Mouse (Mus musculus): ENCODE results near the gene Cryl1.

The Cryl1 gene

DNA sequence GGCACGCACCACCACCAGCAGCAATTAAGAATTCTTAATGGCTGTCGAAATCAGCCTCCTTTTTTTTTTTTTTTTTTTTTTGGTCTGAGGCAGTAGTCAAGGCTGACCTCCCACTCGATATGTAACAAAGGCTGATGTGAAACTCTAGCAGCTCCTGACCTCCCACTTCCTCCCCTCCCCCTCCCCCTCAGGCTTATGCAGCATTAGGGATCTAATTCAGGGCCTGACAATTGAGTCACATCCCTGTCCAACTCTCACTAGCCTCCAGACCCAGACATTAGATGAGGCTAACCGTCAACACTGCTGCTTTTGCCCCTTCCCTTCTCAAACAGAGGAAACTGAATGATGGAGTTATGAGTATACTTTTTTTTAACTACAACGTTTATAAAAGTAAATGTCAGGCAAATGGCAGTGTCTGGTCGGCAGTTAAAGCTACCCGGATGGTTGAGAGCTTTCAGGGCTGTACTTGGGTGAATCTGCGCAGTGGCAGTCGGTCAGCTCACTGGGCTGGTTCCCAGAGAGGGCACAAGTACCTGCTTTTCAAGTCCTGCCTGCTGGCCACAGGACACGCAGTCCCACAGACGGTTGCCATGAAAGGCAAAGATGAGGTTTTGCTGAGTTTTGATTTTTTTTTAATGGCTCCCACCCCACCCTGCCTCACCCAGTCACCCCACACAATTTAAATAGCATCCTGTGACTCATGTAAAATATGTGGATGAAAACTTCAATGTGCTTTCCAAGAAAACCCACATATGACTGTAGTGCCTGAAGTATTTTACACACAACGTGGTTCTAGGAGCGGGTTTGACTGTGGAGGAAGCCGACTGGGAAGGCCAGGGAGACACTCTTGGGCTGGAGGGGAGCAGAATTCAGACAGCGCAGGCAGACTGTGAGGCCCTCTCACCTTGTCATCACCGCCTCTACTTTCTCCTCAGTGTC is 81.4 kb downstream of the Cryl1 start:
- DNase-seq: no peak

DNA sequence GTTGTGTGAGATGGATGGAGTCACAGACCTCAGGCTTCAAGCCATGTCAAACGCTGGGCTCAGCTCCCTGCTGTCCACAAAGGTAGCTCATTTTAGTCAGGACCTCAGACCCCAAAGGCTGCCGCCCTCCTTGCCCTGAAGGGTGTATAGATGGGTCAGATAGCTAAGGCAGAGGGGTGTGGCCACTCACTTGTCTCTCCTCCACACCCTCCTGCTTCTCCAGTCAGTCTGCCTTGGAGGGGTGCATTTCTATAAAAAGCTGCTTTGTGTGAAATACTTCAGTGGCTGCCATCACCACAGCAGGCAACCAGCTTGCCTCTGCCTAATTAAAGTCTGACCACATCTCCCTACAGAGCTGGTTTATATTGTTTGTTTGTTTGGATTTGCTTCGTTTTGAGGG is 82.4 kb downstream of the Cryl1 start:
- DNase-seq: peak; percentile 12 to 34

DNA sequence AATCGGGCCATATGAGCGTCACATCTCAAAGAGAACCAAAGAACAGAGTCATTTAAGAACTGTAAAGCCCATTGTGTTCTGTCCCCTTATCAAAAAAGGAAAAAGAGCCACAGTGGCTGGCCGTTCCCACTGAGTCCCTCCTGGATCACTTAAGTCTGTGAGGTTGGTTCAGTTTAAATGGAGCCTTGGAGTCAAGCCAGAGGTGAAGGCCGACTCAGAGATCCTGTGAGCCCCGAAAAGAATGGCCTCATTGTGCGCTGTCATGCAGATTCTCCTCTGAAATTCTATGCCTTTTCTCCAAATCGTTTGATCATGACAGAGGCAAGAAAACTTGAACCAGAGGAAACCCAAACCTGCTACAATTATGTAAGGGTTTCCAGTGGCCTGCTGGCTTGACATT is 82.8 kb downstream of the Cryl1 start:
- no peak for DNase-seq

DNA sequence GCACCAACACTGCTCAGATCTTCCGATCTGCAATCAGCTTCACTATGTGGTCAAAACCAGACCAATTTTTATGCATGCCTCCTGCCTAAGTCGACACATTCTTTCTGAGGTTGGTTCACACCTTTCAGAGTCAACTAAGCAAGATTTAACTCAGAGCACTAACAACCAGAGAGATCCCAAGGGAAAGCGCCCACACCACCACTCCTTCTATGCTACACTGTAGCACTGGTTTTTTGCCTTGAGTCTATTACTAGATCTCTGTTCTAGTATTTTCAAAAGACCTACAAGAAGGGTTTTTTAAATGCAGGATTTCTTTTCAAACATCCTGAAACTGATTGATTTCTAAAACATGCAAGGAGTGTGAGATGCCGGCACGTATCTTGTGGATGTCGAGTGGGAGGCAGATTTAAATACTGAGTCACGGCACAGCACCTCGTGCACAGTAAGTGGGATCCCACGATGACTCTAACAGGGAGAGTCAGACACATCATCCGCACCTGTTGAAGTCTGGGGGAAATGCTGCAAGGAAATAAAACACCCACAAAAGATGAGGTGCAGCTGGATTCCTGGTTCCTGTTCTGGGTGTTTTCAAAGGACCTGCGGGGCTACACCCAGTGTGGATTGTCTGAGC is 96.6 kb downstream of the Cryl1 start:
- no peak for DNase-seq

DNA sequence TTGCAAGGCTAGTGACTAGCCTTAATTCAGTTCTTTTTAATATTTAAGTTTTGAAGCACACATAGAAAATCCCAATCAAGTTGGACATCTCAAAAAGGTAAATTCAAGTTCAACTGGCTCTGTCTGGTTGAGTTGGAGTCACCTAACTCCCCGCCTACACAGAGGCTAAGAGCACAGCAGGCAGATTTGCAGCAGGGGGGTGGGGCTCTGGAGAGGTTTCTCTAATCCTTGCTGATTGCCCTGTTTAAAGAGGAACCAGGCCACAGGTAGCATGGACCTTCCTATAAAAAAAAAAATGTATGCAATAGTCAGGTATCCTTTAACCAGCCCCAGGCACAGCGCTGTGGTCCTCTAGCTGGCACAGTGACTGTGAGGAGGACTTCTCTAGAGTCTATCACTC is 97.8 kb downstream of the Cryl1 start:
- no peak for DNase-seq

DNA sequence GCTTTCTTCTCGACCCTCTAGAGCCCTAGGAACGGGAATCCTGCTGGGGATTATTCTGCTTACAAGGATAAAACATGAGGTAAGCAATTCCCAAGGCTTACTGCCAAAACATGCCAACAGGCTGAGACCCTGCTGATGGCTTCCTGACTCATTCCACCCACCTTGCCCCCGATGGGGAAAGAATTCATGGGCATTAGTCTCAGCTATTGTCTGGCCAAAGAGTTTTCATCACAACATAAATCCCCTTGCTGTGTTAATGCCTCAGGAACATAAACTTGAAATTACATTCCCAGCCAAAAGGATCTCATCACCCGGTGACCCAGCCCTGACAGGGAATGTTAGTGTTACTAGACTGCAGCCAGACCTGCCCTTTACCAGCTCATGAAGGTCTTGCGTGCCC is 100.7 kb downstream of the Cryl1 start:
- no peak for DNase-seq

DNA sequence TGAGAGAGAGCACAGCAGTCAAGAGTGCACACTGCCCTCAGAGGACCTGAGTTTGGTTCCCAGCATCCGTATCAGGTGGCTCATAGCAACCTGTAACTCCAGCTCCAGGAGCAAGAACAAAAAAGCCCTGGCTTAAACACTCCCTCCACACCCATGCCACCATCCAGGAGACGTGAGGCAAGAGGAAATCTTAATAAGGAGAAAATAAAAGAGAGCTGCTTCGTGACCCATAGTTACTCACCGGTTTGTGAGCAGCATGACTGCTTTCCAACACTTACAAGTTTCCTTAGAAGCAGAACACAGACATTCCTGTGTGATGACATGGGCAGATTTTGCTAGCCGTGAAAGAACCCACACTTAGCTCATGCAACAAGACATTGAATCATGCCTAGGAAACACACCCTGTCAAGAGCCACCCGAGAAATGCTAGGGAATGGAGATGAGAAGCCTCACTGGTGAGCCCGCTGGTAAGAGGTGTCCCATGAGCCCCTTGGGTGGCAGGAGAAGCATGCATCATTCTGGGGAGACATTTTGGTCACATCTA is 106.9 kb downstream of the Cryl1 start:
- DNase-seq: no peak

DNA sequence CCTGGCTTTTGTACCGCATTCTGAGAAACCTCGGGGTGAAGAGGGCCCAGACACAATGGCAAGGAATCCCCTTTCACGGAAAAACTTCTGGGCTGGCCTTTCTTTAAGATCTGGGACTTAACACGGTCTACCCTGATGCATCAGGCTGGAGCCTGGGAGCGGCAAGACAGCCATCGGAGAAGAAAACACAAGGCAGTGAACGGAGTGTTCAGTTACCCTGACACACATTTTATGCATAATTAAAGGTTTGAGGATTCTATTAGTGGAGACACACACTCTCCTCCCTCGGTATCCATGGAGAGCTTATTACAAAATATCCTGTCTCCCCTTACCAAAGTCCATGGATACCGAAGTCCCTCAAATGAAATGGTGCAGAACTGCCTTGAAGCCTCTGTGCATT is 109.2 kb downstream of the Cryl1 start:
- DNase-seq: no peak

DNA sequence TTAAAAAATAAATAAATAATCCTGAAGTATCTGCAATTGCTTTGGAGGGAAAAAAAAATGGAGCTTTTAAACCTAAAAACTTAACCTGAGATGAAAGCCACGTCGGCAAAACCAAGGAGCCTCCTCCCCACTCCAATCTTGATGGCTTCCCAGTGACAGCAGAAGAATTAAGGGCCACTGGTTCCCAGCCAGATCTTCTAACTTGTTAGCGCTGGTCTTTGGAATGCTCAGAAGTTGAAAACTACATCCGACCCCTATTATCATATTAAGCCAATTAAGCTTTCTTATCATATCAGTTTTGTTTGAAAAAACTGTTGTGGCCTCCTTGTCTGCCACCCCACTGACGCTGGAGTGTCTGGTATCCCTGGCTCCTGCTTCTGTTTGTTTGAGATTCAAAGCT is 114.5 kb downstream of the Cryl1 start:
- DNase-seq: no peak

DNA sequence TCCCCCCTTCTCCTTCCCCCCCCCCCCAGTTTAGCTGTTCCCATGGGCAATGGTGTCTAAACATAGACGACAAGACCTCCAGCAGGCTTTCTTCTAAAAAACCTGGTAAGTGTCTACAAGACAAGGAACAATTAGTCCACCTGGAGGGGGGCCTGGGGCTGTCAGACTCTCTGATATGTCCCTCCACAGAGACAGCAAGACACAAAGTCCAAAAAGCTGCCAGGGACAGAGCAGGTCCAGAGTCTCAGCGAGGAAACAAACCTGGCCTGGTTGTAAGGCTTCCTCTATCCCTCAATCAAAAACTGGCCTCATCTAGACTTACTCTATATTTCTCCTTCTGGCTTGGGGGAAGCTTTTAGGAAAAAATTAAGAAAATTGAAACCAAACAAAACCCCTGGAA is 115.7 kb downstream of the Cryl1 start:
- no peak for DNase-seq

DNA sequence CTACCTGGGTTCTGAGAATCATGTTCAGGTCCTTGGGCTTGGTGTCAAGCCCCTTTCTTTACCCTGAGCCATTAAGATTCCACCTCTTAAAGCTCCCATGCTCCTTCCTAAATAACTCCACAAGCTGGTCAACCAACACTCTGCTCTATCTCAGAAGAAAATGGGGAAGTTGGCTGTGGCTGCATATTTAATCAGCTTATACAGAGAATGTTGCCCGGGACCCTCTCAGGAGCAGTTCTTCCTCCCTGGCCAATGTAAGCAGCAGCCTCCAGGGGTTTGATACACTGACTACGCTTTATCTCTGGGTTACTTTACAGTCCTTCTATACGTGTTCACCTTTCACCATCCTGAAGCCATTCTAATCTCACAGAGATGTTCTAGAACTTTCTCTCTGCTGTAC is 117.5 kb downstream of the Cryl1 start:
- DNase-seq: no peak

DNA sequence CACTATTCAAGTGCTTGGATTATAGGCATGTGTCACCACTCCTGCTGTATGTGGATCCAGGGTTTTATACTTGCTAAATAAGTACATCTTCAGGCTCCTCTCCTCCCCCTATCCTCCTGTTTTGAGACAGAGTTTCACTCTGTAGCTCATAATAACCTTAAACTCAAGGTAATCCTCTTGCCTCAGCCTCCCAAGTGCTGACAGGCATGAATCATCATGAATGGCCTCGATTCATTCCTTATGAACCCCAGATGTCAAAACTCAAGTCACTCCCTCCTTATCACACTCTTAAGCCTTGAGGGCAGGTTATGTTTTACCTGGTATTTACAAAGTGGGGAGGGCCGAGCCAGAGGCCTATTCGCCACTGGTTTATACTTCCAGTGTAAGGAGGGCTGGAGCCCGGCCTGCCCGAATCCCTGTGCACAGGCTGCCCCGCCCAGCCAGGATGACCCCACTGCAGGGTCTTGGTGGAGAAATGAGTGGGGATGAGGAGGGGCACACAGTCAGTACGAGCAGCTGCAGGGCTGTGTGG is 121.8 kb downstream of the Cryl1 start:
- DNase-seq: no peak

DNA sequence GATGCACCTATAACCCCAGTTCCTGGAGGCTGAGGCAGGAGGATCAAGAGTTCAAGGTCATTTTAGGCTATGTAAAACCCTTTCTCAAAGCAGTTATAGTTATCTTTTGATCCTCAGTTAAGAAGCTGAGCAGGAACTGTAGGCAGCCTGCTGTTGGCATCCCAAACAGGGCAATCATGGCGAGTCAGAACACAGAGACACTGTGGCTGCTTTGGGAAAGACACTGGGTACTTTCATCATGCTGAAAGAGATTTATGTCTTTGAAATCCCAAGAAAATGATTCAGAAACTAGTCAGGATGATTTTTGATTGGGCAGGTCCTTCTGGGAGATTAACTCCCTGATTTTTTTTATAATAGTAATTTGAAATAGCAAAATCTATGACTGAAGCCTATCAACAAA is 126.0 kb downstream of the Cryl1 start:
- no peak for DNase-seq

DNA sequence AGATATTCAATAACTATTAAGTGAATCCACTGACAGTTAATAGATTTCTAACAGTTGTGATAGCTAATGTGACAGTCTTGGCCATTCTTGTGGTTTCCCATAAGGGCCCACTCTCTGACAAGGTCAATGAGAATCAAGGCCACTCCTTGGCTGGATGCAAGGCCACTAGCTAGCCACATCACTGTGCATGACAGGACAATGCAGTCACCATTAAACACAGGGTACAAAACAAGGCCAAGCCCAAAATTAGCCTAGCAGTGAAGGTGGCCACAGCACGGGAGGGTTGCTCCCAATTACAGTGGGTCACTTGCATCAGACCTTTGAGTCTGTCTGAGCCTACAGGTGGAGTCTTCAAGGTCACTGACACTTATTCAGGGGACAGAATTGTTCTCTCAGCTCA is 126.5 kb downstream of the Cryl1 start:
- DNase-seq: no peak

DNA sequence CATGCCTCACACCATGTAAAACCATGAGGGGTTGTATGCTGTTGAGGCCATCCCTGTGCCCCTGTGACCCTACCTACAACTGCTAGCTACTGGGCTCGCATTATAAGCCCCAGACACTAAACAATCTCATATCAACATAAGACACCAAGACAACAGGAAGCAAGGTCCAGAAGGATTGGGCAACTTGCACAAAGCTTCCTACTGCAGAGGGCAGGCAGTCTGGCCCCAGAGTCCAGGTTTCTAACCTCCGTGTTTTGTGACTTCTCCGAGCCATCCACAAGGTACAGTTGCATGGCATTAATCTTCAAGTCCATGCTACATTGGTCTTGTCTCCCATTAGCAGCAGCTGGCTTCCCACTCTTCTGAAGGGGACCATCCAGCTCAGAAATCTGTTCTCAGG is 129.4 kb downstream of the Cryl1 start:
- DNase-seq: no peak

DNA sequence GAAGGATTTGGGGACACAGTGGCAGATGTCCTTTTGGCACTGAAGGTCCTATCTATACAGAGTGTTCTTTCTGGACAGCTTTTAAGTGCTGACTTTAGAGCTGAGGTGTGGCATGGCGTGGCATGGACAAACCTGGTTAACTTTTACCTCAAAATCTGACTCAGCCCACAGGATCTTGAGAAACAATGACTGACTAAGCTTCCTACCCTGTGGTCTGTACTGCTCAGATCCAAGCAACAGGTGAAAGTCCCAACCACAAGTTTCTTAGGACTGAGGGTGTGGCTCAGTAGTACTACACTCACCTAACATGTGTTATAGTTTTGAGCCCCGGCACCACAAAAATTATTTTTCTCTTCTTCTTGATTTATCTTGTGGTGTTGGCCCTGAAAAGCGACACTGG is 130.0 kb downstream of the Cryl1 start:
- DNase-seq: no peak

DNA sequence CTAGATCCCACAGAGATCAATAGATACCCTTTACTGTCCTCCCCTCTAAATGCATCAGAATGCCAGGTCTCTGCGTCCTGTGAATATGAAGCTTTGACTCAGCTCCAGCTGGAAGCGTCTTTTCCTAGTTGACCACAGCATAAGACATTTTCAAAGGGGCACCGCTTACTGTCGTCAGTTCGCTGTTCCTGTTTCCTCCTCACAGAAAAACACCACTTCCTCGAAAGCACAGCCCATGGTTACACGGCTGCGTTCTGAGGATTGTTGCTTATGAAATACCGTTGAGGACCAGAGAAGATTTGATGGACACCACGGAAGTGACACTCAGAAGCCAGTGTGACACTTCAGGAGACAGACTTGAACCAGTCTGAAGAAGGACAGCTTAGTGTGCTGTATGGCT is 134.4 kb downstream of the Cryl1 start:
- no peak for DNase-seq

DNA sequence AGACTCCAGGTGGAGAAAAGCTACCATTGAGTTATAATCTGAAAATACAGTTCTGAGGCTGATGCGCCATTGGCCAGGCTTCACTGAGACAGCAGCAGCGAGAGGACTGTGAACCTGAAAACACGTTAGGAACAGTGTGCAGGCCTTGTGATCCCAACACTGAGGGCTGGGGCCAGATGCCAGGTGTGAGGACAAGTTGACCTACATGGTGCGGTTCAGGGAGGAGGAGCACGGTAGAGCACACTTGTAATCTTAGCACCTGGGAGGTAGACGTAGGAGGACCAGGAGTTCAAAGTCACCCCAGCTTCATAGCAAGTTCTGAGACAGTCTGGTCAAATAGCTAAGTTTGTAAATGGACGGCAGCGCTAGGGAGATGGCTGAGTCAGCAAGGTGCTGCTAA is 139.0 kb downstream of the Cryl1 start:
- DNase-seq: no peak

DNA sequence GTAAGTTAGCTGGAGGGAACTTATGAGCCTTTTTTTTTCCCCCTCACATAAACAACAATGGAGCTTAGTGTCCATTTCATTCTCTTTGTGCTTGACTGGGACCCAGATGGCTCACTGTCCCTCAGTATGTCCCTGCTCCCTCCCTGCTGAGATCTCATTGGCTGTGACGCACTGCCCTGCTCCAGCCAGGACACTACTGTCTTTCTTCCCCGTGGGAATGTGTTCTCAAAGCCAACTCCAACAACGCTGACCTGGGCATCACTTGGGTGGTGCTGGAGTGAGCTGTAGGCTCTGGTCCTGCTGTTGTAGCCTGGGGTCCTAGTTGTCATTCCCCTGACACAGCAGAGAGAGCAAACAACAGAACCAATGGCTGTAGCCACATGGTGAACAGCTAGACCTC is 149.7 kb downstream of the Cryl1 start:
- DNase-seq: peak; percentile 4 to 32

DNA sequence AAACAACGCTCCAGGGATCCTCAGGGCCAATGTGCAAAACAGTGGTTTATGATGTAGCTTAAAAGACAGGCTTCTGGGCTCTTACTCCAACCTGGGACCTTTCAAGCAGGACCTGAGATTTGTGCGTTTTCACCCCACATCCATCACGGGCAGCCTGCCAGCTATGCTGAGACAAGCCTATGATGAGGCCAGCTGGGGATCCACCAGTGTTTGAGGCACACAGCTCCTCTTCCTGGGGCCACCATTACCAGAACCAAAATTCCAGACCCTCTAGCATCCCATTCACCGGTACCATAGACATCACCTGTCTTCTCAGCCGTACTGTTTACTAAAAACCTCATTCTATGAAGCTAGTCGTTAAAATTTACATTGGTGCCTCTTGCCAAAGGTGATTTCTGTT is 151.8 kb downstream of the Cryl1 start:
- peak; percentile 32 for DNase-seq

DNA sequence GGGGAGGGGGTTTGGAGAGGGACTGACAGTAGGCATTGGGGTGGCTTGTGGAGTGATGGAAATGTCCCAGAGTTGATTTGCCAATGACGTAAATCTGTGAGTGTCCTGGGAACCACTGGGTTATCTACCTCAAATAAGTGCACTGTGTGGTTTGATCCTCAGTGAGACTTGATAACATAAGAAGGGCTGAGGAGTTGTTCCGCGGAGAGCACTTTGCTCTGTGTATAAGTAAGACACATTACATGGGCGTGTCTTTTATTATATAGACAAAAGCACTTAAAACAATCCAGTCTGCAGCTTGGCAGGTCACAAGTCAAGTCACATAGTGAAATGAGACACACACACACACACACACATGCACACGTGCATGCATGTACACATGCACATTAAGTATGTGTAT is 155.4 kb downstream of the Cryl1 start:
- DNase-seq: no peak

DNA sequence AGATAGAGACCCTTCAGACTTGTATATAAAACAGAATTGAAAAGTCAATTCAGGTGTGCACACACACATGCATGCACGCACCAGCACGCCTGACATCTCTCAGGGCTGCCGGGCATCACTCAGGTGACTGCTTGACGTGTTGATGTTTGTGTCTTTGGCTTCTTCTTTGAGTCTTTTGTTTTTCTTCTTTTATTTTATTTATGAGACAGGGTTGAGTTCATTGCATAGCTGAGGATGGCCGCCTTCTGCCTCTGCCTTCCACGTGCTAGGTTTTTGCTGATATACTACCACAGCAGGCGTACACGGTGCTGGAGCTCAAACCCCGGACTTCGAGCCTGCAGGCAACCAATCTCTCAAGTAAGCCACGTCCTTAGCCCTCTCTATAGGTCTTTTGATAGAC is 163.1 kb downstream of the Cryl1 start:
- DNase-seq: no peak

DNA sequence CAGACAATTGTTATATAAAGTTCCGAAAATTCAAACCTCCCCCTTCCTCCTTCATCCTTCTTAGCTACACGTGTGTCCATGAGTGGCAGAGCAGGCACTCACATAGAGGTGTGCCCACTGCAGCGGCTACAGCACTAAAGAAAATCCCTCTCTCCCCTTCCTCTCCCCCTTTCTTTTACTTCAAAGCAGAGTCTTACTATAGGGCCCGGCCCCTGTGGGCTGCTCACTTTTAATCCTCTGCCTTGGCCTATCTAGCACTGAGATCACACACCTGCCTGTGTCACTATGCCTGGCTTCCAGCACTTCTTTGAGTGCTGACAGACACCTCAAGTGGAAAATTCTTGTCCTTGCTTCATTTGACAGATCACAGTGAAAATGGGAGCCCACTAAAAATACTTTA is 163.6 kb downstream of the Cryl1 start:
- DNase-seq: no peak

Data from cerebellum, postnatal 10 days (tissue).